Mouse (Mus musculus) retina, postnatal 7 days (tissue): ENCODE results near the gene Fthl17f.
"Not testable (repeated sequence)": the region's sequence is repeated elsewhere in the genome, so short reads cannot be mapped to it uniquely, and the experiment has no call there.

Source experiments
- DNase-seq: peaks from one replicate; pipeline ENCODE4 v3.0.0-alpha.2; 2012; ENCODE audit warnings: low read depth, low spot score

The Fthl17f gene

DNA sequence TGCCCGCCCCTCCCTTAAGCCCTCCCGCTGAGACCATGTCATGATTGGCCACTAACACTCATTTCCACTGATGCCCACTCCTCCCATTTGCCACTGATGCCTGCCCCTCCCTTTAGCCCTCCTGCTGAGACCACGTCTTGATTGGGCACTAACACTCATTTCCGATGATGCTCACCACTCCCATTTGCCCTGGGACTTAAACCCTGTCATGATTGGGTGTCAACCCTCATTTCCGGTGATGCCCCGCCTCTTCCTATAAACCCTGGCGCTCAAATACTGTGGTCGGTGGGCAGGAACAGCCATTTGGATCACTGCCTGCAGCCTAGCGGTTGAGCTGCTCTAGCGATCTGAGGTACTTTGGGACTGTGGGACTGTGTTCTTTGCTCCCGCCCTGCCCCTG is at the start of gene Fthl17f:
Gene Fthl17f (plus strand): TSS at position 301 of the 400 bp plus-strand sequence.
- not testable (repeated sequence) for DNase-seq

GRCm38 (mm10) chrX:9016079-9016478 is 46.7 kb upstream of the Fthl17f start:
- no peak for DNase-seq

DNA sequence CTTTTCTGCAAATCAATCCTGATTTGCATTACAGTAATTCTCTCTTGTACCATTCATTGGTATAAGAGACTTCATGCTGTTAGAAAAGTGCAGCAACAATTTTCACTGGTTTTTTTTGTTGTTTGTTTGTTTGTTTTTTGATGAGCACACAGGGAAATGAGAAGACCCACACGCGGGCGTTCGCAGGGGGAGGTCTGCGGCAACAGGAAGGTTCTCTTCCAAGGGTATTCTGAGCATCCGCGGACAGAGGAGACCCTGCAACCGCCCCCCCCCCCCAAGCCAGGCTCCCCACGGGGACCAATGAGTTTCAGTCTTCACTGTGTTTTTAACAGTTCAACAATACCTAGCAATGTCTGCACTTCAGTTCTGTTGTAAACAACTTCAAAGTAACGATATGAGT is 43.3 kb upstream of the Fthl17f start:
- no peak for DNase-seq

DNA sequence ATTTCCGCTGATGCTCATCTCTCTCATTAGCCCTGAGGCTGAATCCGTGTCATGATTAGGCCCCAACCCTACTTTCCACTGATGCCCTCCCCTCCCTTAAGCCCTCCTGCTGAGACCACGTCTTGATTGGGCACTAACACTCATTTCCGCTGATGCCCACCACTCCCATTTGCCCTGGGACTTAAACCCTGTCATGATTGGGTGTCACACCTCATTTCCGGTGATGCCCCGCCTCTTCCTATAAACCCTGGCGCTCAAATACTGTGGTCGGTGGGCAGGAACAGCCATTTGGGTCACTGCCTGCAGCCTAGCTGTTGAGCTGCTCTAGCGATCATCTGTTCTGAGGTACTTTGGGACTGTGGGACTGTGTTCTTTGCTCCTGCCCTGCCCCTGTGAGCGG is 29.6 kb upstream of the Fthl17f start, which contains the start of gene Fthl17e:
Gene Fthl17e (plus strand): TSS at position 301 of the 400 bp plus-strand sequence.
- DNase-seq = not testable (repeated sequence)

- DNase-seq = not testable (repeated sequence)
Measured at GRCm38 (mm10) chrX:9041611-9042010, 21.2 kb upstream of the Fthl17f start.

DNA sequence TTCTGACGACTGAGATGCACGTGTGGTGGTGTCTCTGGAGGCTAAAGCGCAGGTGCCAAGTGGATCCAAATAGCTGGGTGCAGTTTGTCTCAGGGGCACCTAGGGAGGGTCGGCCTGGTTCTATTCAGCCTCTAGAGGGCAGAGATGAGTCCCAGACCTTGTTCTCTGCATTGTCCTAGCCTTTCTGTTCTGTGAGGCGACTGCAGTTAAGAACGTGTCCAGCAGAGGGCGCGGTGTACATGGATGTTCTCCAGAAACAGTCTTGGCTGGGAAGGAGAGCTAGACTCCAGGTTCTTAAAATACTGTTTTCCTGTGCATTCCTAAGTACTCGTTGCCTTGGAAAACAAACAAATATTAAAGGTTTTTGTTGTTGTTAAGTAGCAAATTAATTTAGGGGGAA is 1.9 kb upstream of the Fthl17f start:
- DNase-seq = not testable (repeated sequence)

GRCm38 (mm10) chrX:9062101-9062500 is 714 bp upstream of the Fthl17f start:
- no peak for DNase-seq

DNA sequence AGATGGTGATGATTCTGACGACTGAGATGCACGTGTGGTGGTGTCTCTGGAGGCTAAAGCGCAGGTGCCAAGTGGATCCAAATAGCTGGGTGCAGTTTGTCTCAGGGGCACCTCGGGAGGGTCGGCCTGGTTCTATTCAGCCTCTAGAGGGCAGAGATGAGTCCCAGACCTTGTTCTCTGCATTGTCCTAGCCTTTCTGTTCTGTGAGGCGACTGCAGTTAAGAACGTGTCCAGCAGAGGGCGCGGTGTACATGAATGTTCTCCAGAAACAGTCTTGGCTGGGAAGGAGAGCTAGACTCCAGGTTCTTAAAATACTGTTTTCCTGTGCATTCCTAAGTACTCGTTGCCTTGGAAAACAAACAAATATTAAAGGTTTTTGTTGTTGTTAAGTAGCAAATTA is 14.9 kb downstream of the Fthl17f start:
- not testable (repeated sequence) for DNase-seq

DNA sequence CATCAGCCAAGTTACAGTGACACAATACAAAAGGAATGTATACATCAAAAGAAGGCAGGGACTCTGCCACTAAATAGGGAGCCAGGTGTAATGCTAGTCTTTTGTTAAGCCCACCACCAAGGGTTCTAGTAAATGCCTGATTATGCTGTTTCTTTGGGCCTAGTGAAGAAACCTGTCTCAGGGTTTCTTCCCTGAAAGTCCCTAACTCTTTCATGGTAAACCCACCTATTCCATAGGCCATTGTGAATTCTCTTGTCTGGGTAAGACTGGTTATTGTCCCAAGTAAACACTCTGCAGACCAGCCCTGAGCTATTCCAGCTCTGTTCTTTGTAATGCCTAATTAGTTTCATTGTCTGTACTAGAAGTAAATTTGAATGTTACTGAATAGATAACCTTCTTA is 32.3 kb downstream of the Fthl17f start:
- DNase-seq = not testable (repeated sequence)

GRCm38 (mm10) chrX:9104262-9104661 is 41.4 kb downstream of the Fthl17f start, which contains the start of gene 4930402K13Rik:
TSS of gene 4930402K13Rik (plus strand) at chrX:9104562.
- DNase-seq = no peak

- DNase-seq = no peak
Measured at GRCm38 (mm10) chrX:9110381-9110780, 47.6 kb downstream of the Fthl17f start.
